In genomic region chr13:109677617-109678016, GRCm38 (mm10) we compare ENCODE assay signal across 18 mouse cellular contexts.
DNase-seq lines count a peak whose midpoint lies in the region; ATAC-seq and TF ChIP-seq lines count a peak whose summit lies in the region.
"Had no signal": no experiment of that assay in that cellular context is flagged by ENCODE, and none has a peak within 500 bp of the region (broad histone marks: within the 10 kb centered on the region; RNA-seq: fewer than 3 reads in every experiment).

No protein-coding gene starts in this region.

- no peak overlapping the region for H3K9ac ChIP-seq in liver, embryonic 13.5 days
- H3K9ac ChIP-seq in liver, postnatal 0 days (replicated peaks) = no peak overlapping the region
- no peak overlapping the region for H3K9ac ChIP-seq in heart, embryonic 11.5 days (ENCODE audit: low read depth, low read length)
- H3K9ac ChIP-seq: embryonic facial prominence, embryonic 12.5 days; heart, embryonic 13.5 days; hindbrain, embryonic 15.5 days had no signal

- 35% methylated on average over 3 of the region's 3 CpGs for WGBS in liver, embryonic 13.5 days (ENCODE audit: insufficient replicate concordance)
- 54% methylated on average over 3 of the region's 3 CpGs for WGBS in liver, postnatal 0 days (ENCODE audit: insufficient replicate concordance)
- WGBS in embryonic facial prominence, embryonic 10.5 days = 89% methylated on average over 3 of the region's 3 CpGs
- 44% methylated on average over 3 of the region's 3 CpGs for WGBS in heart, embryonic 11.5 days (ENCODE audit: insufficient replicate concordance)

- no peak for TF ChIP-seq EP300 in liver, postnatal 0 days (IDR thresholded peaks at IDR 0.05; ENCODE audit: low read depth)

- H3K27ac ChIP-seq in liver, embryonic 13.5 days = peak overlapping the region; percentile 65
- H3K27ac ChIP-seq in liver, postnatal 0 days (ENCODE audit: low read depth) = no peak overlapping the region
- no peak overlapping the region for H3K27ac ChIP-seq in embryonic facial prominence, embryonic 10.5 days (replicated peaks)
- H3K27ac ChIP-seq in heart, embryonic 11.5 days (ENCODE audit: low read depth, low read length) = no peak overlapping the region
- H3K27ac ChIP-seq: embryonic facial prominence, embryonic 12.5 days; gastrocnemius, adult 2 months; heart, embryonic 13.5 days; hindbrain, embryonic 15.5 days had no signal

- H3K36me3 ChIP-seq in liver, embryonic 13.5 days = no peaks in the 10 kb centered on the region
- H3K36me3 ChIP-seq in liver, postnatal 0 days (replicated peaks; ENCODE audit: insufficient read depth, low read length) = no peaks in the 10 kb centered on the region
- H3K36me3 ChIP-seq in embryonic facial prominence, embryonic 10.5 days (replicated peaks) = no peaks in the 10 kb centered on the region
- no peaks in the 10 kb centered on the region for H3K36me3 ChIP-seq in heart, embryonic 11.5 days (ENCODE audit: control insufficient read depth, insufficient read depth, low read length)
- H3K36me3 ChIP-seq: embryonic facial prominence, embryonic 12.5 days; heart, embryonic 13.5 days; hindbrain, embryonic 15.5 days had no signal

- no peak for DNase-seq in liver, embryonic 13.5 days
- DNase-seq in liver = no peak
- DNase-seq in liver, postnatal 0 days = no peak
- DNase-seq in embryonic facial prominence, embryonic 10.5 days (ENCODE audit: low spot score) = no peak
- no peak for DNase-seq in embryo, embryonic 11 days
- DNase-seq: adrenal gland, adult 8-10 months; adrenal gland, postnatal 36 days; cerebellum, adult 2 months; cerebellum, postnatal 10 days; gastrocnemius, adult 2 months; gastrocnemius, postnatal 25 days; heart, postnatal 36 days had no signal

- TF ChIP-seq CTCF in liver, postnatal 0 days (IDR thresholded peaks at IDR 0.05; ENCODE audit: low read depth) = no peak

- H3K4me2 ChIP-seq in liver, embryonic 13.5 days = no peak overlapping the region
- no peak overlapping the region for H3K4me2 ChIP-seq in liver, postnatal 0 days (ENCODE audit: low read depth, low read length)
- no peak overlapping the region for H3K4me2 ChIP-seq in heart, embryonic 11.5 days
- H3K4me2 ChIP-seq: embryonic facial prominence, embryonic 12.5 days; heart, embryonic 13.5 days; hindbrain, embryonic 15.5 days had no signal

- H3K27me3 ChIP-seq in liver, embryonic 13.5 days = no peaks in the 10 kb centered on the region
- H3K27me3 ChIP-seq in liver, postnatal 0 days (ENCODE audit: insufficient read depth, low read length) = no peaks in the 10 kb centered on the region
- no peaks in the 10 kb centered on the region for H3K27me3 ChIP-seq in embryonic facial prominence, embryonic 10.5 days (replicated peaks; ENCODE audit: low read depth, poor library complexity, severe bottlenecking)
- H3K27me3 ChIP-seq in heart, embryonic 11.5 days (ENCODE audit: control insufficient read depth, insufficient read depth, low read length) = no peaks in the 10 kb centered on the region
- H3K27me3 ChIP-seq: embryonic facial prominence, embryonic 12.5 days; heart, embryonic 13.5 days; hindbrain, embryonic 15.5 days had no signal

- ATAC-seq in liver, embryonic 13.5 days (ENCODE audit: low read depth) = peak; percentile 34
- ATAC-seq in erythroid progenitor cell, adult 5-6 weeks (replicated peaks; ENCODE audit: low FRiP score, poor library complexity, severe bottlenecking) = peak; percentile 40; the same call in 1 of the 2 replicates
- 0 out of 2 replicates have a peak, but pooled peaks have one; percentile 19 for ATAC-seq in liver, postnatal 0 days
- no peak for ATAC-seq in heart, embryonic 11.5 days (replicated peaks; ENCODE audit: insufficient number of reproducible peaks, low FRiP score, low TSS enrichment)
- ATAC-seq: forebrain, embryonic 14.5 days had no signal

- peaks cover 63% of the 10 kb centered on the region for H3K4me1 ChIP-seq in liver, embryonic 13.5 days (replicated peaks)
- H3K4me1 ChIP-seq in liver, postnatal 0 days (ENCODE audit: insufficient read depth) = peaks cover 15% of the 10 kb centered on the region
- H3K4me1 ChIP-seq in embryonic facial prominence, embryonic 10.5 days = 0 out of 2 replicates have a peak, but pooled peaks cover 4% of the 10 kb centered on the region
- H3K4me1 ChIP-seq in heart, embryonic 11.5 days (ENCODE audit: control insufficient read depth, insufficient read depth, low read length) = no peaks in the 10 kb centered on the region; the same call in 1 of the 2 replicates
- H3K4me1 ChIP-seq: embryonic facial prominence, embryonic 12.5 days; hindbrain, embryonic 15.5 days had no signal

- no peaks in the 10 kb centered on the region for H3K9me3 ChIP-seq in liver, embryonic 13.5 days (replicated peaks)
- H3K9me3 ChIP-seq in liver, postnatal 0 days (ENCODE audit: low read length) = no peaks in the 10 kb centered on the region
- H3K9me3 ChIP-seq in embryonic facial prominence, embryonic 10.5 days = no peaks in the 10 kb centered on the region
- H3K9me3 ChIP-seq in heart, embryonic 11.5 days (replicated peaks; ENCODE audit: control insufficient read depth, low read length) = no peaks in the 10 kb centered on the region
- H3K9me3 ChIP-seq: embryonic facial prominence, embryonic 12.5 days; heart, embryonic 13.5 days; hindbrain, embryonic 15.5 days had no signal

- no peak overlapping the region for H3K4me3 ChIP-seq in liver, embryonic 13.5 days (replicated peaks)
- no peak overlapping the region for H3K4me3 ChIP-seq in liver, postnatal 0 days (ENCODE audit: low read depth, low read length)
- H3K4me3 ChIP-seq in embryonic facial prominence, embryonic 10.5 days = no peak overlapping the region
- no peak overlapping the region for H3K4me3 ChIP-seq in heart, embryonic 11.5 days (ENCODE audit: low read depth, low read length)
- H3K4me3 ChIP-seq: embryonic facial prominence, embryonic 12.5 days; gastrocnemius, adult 2 months; heart, embryonic 13.5 days; hindbrain, embryonic 15.5 days had no signal
